Mouse (Mus musculus): ENCODE results near the gene Morn5. TPM values are rescaled to one million over a fixed set of nuclear protein-coding genes. Genes with fewer than 3 reads are reported as not detected.

Morn5 gene
- total RNA-seq, 2 experiments from 2014 or later: 1.3 to 1.7 TPM

GRCm38 (mm10) chr2:36104956-36105741 lies 55.9 kb downstream of the Morn5 start, which contains the start of gene Lhx6:
Gene Lhx6, minus strand, starts transcription at chr2:36105408.
- no peak for DNase-seq

- no peak for DNase-seq
Measured at GRCm38 (mm10) chr2:36108615-36109014, 59.4 kb downstream of the Morn5 start.

GRCm38 (mm10) chr2:36112632-36113031 lies 63.4 kb downstream of the Morn5 start:
- DNase-seq: no peak

DNA sequence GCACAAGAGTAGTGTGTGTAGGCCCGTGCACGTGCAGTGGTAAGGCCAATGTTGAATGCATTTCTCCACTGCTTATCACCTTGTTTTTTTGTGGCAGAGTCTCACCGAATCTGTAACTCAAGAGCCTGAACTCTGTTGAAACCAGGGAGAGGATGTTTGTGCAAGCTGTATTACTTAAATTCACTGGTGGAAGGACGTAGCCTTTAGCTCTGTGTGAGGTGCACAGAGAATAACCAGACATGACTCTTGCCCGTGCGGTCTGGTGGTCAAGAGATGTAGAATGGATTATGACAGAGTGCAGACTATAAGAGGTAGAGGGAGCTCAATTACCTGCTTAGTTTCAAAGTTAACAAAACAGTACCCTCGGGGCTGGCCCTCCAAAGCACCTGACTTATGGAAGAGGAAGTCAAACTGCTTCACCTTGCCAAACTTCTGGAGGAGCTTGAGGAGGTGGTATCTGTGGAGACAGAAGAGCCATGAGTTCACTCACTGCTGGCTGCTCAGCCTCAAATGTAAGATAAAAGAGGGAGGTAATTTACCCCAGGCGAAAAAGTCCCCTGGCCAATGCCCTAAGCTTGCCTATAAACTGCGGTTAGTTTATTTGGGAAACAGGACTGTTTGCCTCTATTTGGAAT lies 77.7 kb downstream of the Morn5 start:
- no peak for DNase-seq

DNA sequence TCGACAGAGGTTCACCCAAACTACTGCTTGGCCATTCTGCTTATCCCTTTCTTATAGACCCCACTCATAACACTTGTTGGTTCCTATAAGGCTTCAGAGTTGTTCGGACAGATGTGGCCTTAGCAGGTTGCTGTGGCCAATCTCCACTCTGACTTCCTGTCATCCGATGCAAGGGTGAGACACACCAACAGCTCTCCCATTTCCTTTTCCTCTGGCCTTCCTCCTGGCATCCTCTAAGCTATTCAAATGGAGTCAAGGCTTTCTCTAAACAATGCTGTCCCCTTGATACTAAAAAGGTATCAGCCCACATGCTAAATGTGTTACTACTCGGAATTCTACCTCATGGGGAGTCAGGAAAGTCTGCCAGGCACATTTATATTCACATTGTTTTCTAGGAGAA lies 78.7 kb downstream of the Morn5 start:
- DNase-seq: no peak

DNA sequence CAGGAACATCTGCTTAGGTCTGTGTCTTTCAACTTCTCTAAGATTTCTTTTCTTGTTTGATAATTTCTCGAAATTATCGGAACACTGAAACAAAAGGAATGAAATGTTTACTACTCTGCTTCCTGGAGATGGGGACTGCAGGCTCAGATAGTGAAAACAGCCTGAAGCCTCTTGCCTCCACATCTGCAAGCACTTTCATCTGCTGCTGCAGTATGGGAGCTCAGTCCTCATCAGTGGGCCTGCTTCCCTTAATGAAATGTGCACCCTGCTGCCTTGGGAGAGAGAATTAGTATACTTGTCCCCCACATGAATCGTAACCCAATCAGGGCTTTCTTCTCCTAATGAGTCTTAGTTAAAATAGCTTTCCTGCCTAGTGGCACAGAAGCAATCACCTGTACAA lies 79.8 kb downstream of the Morn5 start:
- no peak for DNase-seq

Other genes with a start within 250 kb of the Morn5 start
- gene Ttll11, start 69.5 kb upstream of the Morn5 start, total RNA-seq (2021): 10 to 100 TPM; 36.1 to 42.9 TPM
- gene Ndufa8, start 52 bp upstream of the Morn5 start, total RNA-seq (2021): 100 to 1,000 TPM; 174 to 197 TPM
- 10 to 100 TPM; 16.3 to 17.3 TPM for gene Lhx6, start 56.0 kb downstream of the Morn5 start, total RNA-seq (2021)
- 10 to 100 TPM; 14.7 to 14.9 TPM for gene Mrrf, start 86.9 kb downstream of the Morn5 start, total RNA-seq (2021)
- gene Rbm18, start 87.3 kb downstream of the Morn5 start, total RNA-seq (2021): 10 to 100 TPM; 50.6 to 53.2 TPM
- gene Ptgs1, start 181.0 kb downstream of the Morn5 start, total RNA-seq (2021): 10 to 100 TPM; 16.1 to 16.9 TPM

Data from layer of hippocampus, postnatal 36 days (tissue).